Mouse (Mus musculus) regulatory T cell (primary cell): ENCODE measurements around the gene Bbs10.

ENCODE experiments used
- in situ Hi-C: fragments of 300-600 bp; cut with MboI, MseI; formaldehyde crosslinking; loops from one replicate; pipeline ENCODE4 v1.15.1; 2025; ENCODE audit warnings: high pct_unique_total_duplicates

Bbs10 gene

GRCm38 (mm10) chr10:111318805-111319500 lies 20.5 kb downstream of the Bbs10 start:
- in situ Hi-C loops = loop anchor here (25.0 kb wide), 1 partner anchor 618 kb away; no protein-coding TSS in a partner anchor

- in situ Hi-C loops = loop anchor here (25.0 kb wide), 1 partner anchor 617 kb away; no protein-coding TSS in a partner anchor
Measured at GRCm38 (mm10) chr10:111320579-111320978, 22.1 kb downstream of the Bbs10 start.

GRCm38 (mm10) chr10:111327957-111328356 lies 29.5 kb downstream of the Bbs10 start:
- in situ Hi-C loops = no loop called here

GRCm38 (mm10) chr10:111329326-111329725 lies 30.8 kb downstream of the Bbs10 start:
- in situ Hi-C loops = no loop called here

- in situ Hi-C loops = no loop called here
Measured at GRCm38 (mm10) chr10:111334902-111335301, 36.4 kb downstream of the Bbs10 start.

GRCm38 (mm10) chr10:111335517-111336352 lies 37.3 kb downstream of the Bbs10 start:
- in situ Hi-C loops = no loop called here

- in situ Hi-C loops = no loop called here
Measured at GRCm38 (mm10) chr10:111336353-111336713, 37.9 kb downstream of the Bbs10 start.

- in situ Hi-C loops = no loop called here
Measured at GRCm38 (mm10) chr10:111339296-111339695, 40.8 kb downstream of the Bbs10 start.

GRCm38 (mm10) chr10:111341761-111342160 lies 43.3 kb downstream of the Bbs10 start:
- in situ Hi-C loops = no loop called here

- in situ Hi-C loops = no loop called here
Measured at GRCm38 (mm10) chr10:111343555-111343954, 45.1 kb downstream of the Bbs10 start.

- in situ Hi-C loops = no loop called here
Measured at GRCm38 (mm10) chr10:111348263-111348662, 49.8 kb downstream of the Bbs10 start.
